Mouse (Mus musculus) heart, adult 2 months (tissue): ENCODE measurements around the gene Adprm.
A peak's percentile ranks its signal among the peaks of the same experiment; 100 is the strongest.

Experiments
- CTCF ChIP-seq: fragments of 200-600 bp; IDR thresholded peaks from 2 replicates; pipeline ENCODE4 v1.8.1; 2022; ENCODE audit warnings: antibody characterized with exemption, mild to moderate bottlenecking, moderate library complexity
- POLR2A ChIP-seq: fragments of 200-500 bp; IDR thresholded peaks from 2 replicates; pipeline ENCODE4 v1.6.1; 2011; ENCODE audit warnings: mild to moderate bottlenecking, low read depth, low read length, control low read depth; ENCODE audit not compliant: insufficient read depth

DNA sequence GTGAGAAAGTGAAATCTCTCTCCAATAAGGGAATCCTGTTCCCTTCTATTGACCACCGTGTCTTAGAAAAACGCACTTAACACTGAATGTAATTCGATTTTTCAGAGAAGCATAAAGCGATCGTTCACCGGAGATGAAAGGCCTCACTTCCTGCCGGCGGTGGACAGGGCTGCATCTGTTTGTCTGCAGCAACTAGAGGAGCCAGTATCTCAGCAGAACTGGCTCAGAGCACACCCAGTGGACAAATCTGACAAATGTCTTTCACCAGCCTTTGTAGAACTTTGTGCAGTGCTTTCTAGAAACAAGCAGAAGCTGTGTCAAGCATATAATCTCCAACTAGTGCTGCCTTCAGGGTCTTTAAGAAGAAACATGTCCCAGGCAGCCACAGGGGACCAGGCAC lies 42.0 kb downstream of the Adprm start:
- TF ChIP-seq CTCF: peak; percentile 51
- no peak for TF ChIP-seq POLR2A
